Mouse (Mus musculus) central nervous system, embryonic 14 days (tissue): Measurements from ENCODE around the gene Kdm7a. TPM values are rescaled to one million over a fixed set of nuclear protein-coding genes. Genes with fewer than 3 reads are reported as not detected.

Source experiments
- polyA plus RNA-seq: library from polyadenylated mRNA; depleted of rRNA; stranded (reverse); fragments of >200 nt; gene quantifications from 2 replicates; pipeline ENCODE4 v1.2.3, GENCODE M21; 2012; rRNA removed

Gene Kdm7a
- 7.4 and 8.4 TPM in 2 replicates for polyA plus RNA-seq

GRCm38 (mm10) chr6:39206581-39207461 is at the start of gene Kdm7a:
Gene Kdm7a, minus strand, starts transcription at chr6:39206789.

GRCm38 (mm10) chr6:39117584-39118455 is 88.8 kb downstream of the Kdm7a start, which contains the start of gene Parp12:
Gene Parp12, minus strand, starts transcription at chr6:39118349.

Other genes with a start within 250 kb of the Kdm7a start
- gene Parp12, start 88.4 kb downstream of the Kdm7a start, polyA plus RNA-seq: 6.9 and 9.9 TPM in 2 replicates
- 41.0 and 43.8 TPM in 2 replicates for gene Slc37a3, start 170.9 kb upstream of the Kdm7a start, polyA plus RNA-seq
- gene Rab19, start 174.4 kb upstream of the Kdm7a start, polyA plus RNA-seq: 0.09 and 0.44 TPM in 2 replicates
- gene Mkrn1, start 213.7 kb upstream of the Kdm7a start, polyA plus RNA-seq: 151 and 163 TPM in 2 replicates